In the genomic region with DNA sequence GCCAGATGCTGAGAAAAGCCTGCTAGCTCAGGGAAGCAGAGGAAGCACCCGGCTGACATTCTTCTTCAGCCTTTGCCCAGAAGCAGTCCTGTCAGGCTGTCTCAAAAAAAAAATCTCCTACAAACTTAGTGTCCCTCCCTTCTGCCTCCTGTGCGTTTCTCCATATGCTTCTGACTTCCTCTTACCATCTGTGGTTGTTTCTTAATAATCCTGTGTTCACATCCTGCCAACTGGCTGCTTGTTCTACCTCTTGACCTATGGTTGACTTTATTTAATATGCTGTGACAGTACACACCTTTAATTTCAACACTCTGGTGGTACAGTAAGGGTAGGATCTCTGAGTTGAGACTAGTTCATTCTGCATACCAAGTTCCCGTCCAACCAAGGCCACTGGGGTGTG, we compare ENCODE assay signal across 25 mouse cellular contexts. TPM values are rescaled to one million over a fixed set of nuclear protein-coding genes. Genes with fewer than 3 reads are reported as not detected.
DNase-seq lines count a peak whose midpoint lies in the region; ATAC-seq and TF ChIP-seq lines count a peak whose summit lies in the region.
"Had no signal": no experiment of that assay in that cellular context is flagged by ENCODE, and none has a peak within 500 bp of the region (broad histone marks: within the 10 kb centered on the region; RNA-seq: fewer than 3 reads in every experiment).

No protein-coding gene starts in this region.

- intact Hi-C loops in gastrocnemius, postnatal 36 days (cut with DNase I), result no loop called here

- no peak for TF ChIP-seq CTCF in lung, postnatal 0 days (IDR thresholded peaks at IDR 0.05)

- H3K9ac ChIP-seq in lung, postnatal 0 days (replicated peaks; ENCODE audit: low read depth), result no peak overlapping the region
- H3K9ac ChIP-seq: embryonic facial prominence, embryonic 15.5 days; heart, embryonic 13.5 days; hindbrain, embryonic 13.5 days; liver, embryonic 14.5 days had no signal

- no peaks in the 10 kb centered on the region for H3K9me3 ChIP-seq in lung, postnatal 0 days (ENCODE audit: low read length)
- H3K9me3 ChIP-seq: embryonic facial prominence, embryonic 15.5 days; heart, embryonic 13.5 days; hindbrain, embryonic 13.5 days; midbrain, embryonic 10.5 days had no signal

- H3K4me1 ChIP-seq in lung, postnatal 0 days (ENCODE audit: insufficient read depth, low read depth, low read length), result no peaks in the 10 kb centered on the region
- H3K4me1 ChIP-seq: embryonic facial prominence, embryonic 15.5 days; heart, embryonic 13.5 days; midbrain, embryonic 10.5 days had no signal

- H3K27me3 ChIP-seq in lung, postnatal 0 days (replicated peaks; ENCODE audit: insufficient read depth, low read length), result no peaks in the 10 kb centered on the region
- H3K27me3 ChIP-seq: embryonic facial prominence, embryonic 15.5 days; heart, embryonic 13.5 days; hindbrain, embryonic 13.5 days had no signal

- TF ChIP-seq EP300 in lung, postnatal 0 days (IDR thresholded peaks at IDR 0.05), result no peak

- no peak overlapping the region for H3K4me2 ChIP-seq in lung, postnatal 0 days (replicated peaks; ENCODE audit: low read depth, low read length)
- H3K4me2 ChIP-seq: embryonic facial prominence, embryonic 15.5 days; heart, embryonic 13.5 days; hindbrain, embryonic 13.5 days had no signal

- 39% methylated on average over 3 of the region's 3 CpGs for WGBS in lung, postnatal 0 days

- ATAC-seq in lung, postnatal 0 days, result peak; percentile 56
- peak; percentile 100 for ATAC-seq in megakaryocyte, adult 5-6 weeks (ENCODE audit: poor library complexity, severe bottlenecking)
- ATAC-seq: CD4-positive, CD25-positive, alpha-beta regulatory T cell, adult 4 months; forebrain, embryonic 14.5 days; midbrain, embryonic 16.5 days had no signal

- peaks cover 6% of the 10 kb centered on the region; the same call in 1 of the 2 replicates for H3K36me3 ChIP-seq in lung, postnatal 0 days (ENCODE audit: insufficient read depth, low read length)

- no peak overlapping the region for H3K27ac ChIP-seq in lung, postnatal 0 days (ENCODE audit: low read length)
- H3K27ac ChIP-seq: embryonic facial prominence, embryonic 15.5 days; heart, embryonic 13.5 days; hindbrain, embryonic 13.5 days; kidney, postnatal 0 days; left cerebral cortex, adult 2 months; liver, embryonic 14.5 days; midbrain, embryonic 10.5 days had no signal

- DNase-seq in cerebellum, adult 9-10 months, result peak; percentile 45
- no peak for DNase-seq in cerebellum, adult 11-12 months
- DNase-seq in lung, postnatal 0 days (ENCODE audit: low spot score), result peak; percentile 56
- no peak for DNase-seq in lung, postnatal 14 days
- no peak for DNase-seq in kidney, adult 9 months
- no peak for DNase-seq in gastrocnemius, postnatal 36 days
- DNase-seq: adrenal gland, postnatal 25 days; gastrocnemius, postnatal 10 days; heart, adult 18-20 months; heart, postnatal 14 days; kidney, adult 18-20 months; right cerebral cortex, adult 18-20 months; thymus, adult 18-20 months; thymus, postnatal 36 days had no signal

- no peak overlapping the region for H3K4me3 ChIP-seq in lung, postnatal 0 days (ENCODE audit: low read depth, low read length)
- H3K4me3 ChIP-seq: embryonic facial prominence, embryonic 15.5 days; heart, embryonic 13.5 days; hindbrain, embryonic 13.5 days; left cerebral cortex, adult 2 months; midbrain, embryonic 10.5 days had no signal

RNA-seq across cellular contexts. Expression of a gene that starts 32.1 kb away (rescaled TPM):
- 21.1 and 22.8 TPM in 2 replicates for polyA plus RNA-seq in lung, postnatal 0 days (2015; fragmentation: Nextera tagmentation; extraction: Ambion mirVana)
- total RNA-seq in megakaryocyte, adult 5-6 weeks (2015), result 64.4 and 69.7 TPM in 2 replicates
- 21.6 and 27.1 TPM in 2 replicates for total RNA-seq in megakaryocyte, adult 5-6 weeks (2017)
- 10 to 100 TPM; 30.5 to 34.2 TPM for total RNA-seq in gastrocnemius, postnatal 36 days (2021)

Comparison
In these comparisons a context has a peak if more than half of its experiments do, and no peak if none do; other contexts are left out.
1. DNase-seq: peak in cerebellum, adult 9-10 months (single experiment) and lung, postnatal 0 days (single experiment); none in cerebellum, adult 11-12 months (single experiment), lung, postnatal 14 days (single experiment), kidney, adult 9 months (single experiment) and gastrocnemius, postnatal 36 days (0 of 2).